Mouse (Mus musculus) spleen, adult 2 months (tissue): Measurements from ENCODE around the gene Cdh13. TPM values are rescaled to one million over a fixed set of nuclear protein-coding genes. Genes with fewer than 3 reads are reported as not detected.

ENCODE experiments used
- DNase-seq, 2 experiments: peaks; one replicate each; pipeline versions ENCODE4 v3.0.0 to v3.0.0-alpha.2; 2012 to 2021; ENCODE audit warnings: low spot score in 2 of 2, low read depth in 1 of 2
- H3K27ac ChIP-seq: fragments of 200-500 bp; 2 replicates; pipeline ENCODE4 v1.5.1; 2012; ENCODE audit warnings: low read length, inconsistent platforms; ENCODE audit not compliant: insufficient read depth
- H3K27me3 ChIP-seq: fragments of 200-500 bp; 2 replicates; pipeline ENCODE4 v1.6.1; 2012; ENCODE audit warnings: mild to moderate bottlenecking, moderate library complexity, low read length, inconsistent platforms; ENCODE audit not compliant: control insufficient read depth, insufficient read depth
- H3K36me3 ChIP-seq: fragments of 200-500 bp; 2 replicates; pipeline ENCODE4 v1.6.1; 2012; ENCODE audit warnings: mild to moderate bottlenecking, low read length, inconsistent platforms; ENCODE audit not compliant: control insufficient read depth, insufficient read depth
- H3K4me1 ChIP-seq: fragments of 200-500 bp; 2 replicates; pipeline ENCODE4 v1.6.1; 2011; ENCODE audit warnings: inconsistent platforms; ENCODE audit not compliant: control insufficient read depth, insufficient read depth, insufficient read length
- H3K4me3 ChIP-seq: fragments of 200-500 bp; 2 replicates; pipeline ENCODE4 v1.5.1; 2011; ENCODE audit warnings: mild to moderate bottlenecking, inconsistent platforms; ENCODE audit not compliant: insufficient read depth, insufficient read length; ENCODE audit errors: extremely low read depth
- CTCF ChIP-seq: fragments of 200-500 bp; IDR thresholded peaks from 2 replicates; pipeline ENCODE4 v1.5.1; 2011; ENCODE audit warnings: mild to moderate bottlenecking, inconsistent platforms; ENCODE audit not compliant: insufficient read depth, insufficient read length, insufficient replicate concordance; ENCODE audit errors: extremely low read depth
- POLR2A ChIP-seq: fragments of 200-500 bp; IDR thresholded peaks from 2 replicates; pipeline ENCODE4 v1.6.1; 2011; ENCODE audit warnings: low read depth, low read length, inconsistent platforms
- WGBS: fragments of 180-500 bp; shearing (Covaris S2); methylation state at CpG from one replicate; pipeline ENCODE4 v1.1.7; 2018; 5-methylcytosine and 5-hydroxymethylcytosine counted together
- polyA plus RNA-seq: library from polyadenylated mRNA; depleted of rRNA; stranded (reverse); fragments of >200 nt; gene quantifications from 2 replicates; pipeline ENCODE4 v1.2.3, GENCODE M21; 2012

The Cdh13 gene
- polyA plus RNA-seq, 1 experiment: 0.50 TPM

DNA sequence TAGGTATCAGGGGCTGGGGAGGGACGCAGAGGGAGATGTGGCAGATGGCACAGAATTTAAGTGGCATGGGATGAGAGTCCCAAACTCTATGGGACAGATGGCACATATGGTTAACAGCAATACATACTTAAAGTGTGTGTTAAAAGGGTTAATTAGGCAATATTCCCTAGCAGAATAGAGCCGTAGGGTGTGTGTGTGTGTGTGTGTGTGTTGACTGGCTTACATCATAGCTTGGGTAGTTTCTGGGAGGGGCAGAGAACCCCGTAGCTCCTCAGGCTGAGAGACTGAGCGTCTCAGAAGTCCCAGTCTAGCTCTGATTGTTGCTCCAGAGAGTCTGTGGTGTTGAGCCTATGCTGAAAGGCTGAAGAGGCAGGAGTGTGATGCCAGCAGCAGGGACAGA is 20.4 kb upstream of the Cdh13 start:
- TF ChIP-seq POLR2A (no peak), CTCF (no peak)

DNA sequence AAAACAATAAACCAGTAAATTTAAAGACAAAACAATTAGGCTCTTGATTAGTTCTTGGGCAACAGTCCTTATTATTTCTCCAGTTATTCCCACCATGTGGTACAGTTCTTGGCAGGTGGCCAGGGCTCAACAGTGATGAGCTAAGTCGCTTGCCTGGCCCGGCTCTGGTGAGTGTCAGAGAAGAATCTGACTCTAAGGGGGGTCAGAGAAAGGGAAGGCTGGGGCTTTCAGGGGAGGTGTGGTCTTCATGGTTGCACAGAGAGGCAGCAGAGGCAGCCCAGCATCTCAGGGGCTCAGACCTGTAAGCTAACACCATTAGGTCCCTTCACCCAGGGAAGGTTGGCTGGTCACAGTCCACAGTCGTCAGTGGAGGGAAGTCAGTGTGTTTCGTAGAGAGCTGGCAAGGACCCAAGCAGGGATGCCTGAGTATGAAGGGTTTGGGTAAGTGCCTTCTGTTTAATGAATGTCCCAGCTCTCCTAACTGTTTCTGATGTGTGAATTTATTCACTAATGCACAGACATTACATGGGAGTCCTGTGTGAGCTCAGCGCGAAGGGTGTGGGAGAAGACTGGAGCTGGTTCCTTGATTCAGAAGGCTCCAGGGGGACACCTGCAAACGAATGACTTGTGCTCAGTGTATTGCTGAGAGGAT is 12.7 kb upstream of the Cdh13 start:
- WGBS: 62% methylated on average over 7 of the region's 7 CpGs
- DNase-seq: no peak
- TF ChIP-seq POLR2A (no peak), CTCF (no peak)
- Histone ChIP-seq H3K4me1 (no peaks in the 10 kb centered on the region), H3K36me3 (no peaks in the 10 kb centered on the region), H3K27ac (no peak overlapping the region), H3K4me3 (no peak overlapping the region), H3K27me3 (no peaks in the 10 kb centered on the region)

More for the DNA sequence above, 20.4 kb upstream of the Cdh13 start:
- DNase-seq: no peak
- Histone ChIP-seq H3K4me1 (no peaks in the 10 kb centered on the region), H3K36me3 (no peaks in the 10 kb centered on the region), H3K4me3 (no peak overlapping the region), H3K27ac (no peak overlapping the region), H3K27me3 (no peaks in the 10 kb centered on the region)
- WGBS: 64% methylated on average over 4 of the region's 4 CpGs

DNA sequence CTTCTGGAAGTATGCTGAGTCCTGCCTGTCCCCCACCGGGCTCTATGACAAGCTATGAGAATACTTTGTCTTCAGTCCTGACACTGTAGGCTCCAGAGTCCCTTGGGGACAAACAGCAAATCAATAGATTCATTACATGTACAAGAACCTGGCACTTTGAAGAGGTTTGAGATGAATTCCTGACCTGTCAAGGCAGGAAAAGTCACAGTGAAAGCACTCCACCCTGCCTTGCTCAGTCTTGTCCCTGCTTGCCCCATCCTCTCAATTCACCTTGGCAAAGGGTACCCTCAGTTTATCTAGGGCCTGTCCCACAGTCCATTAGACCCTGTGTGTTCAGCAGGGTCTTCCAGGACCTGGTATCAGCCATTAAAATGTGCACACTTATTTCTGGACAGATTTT is 11.0 kb upstream of the Cdh13 start:
- 78% methylated on average over 1 of the region's 1 CpGs for WGBS
- TF ChIP-seq POLR2A (no peak), CTCF (no peak)
- DNase-seq: no peak
- Histone ChIP-seq H3K36me3 (no peaks in the 10 kb centered on the region), H3K27ac (no peak overlapping the region), H3K4me3 (no peak overlapping the region), H3K27me3 (no peaks in the 10 kb centered on the region), H3K4me1 (no peaks in the 10 kb centered on the region)

DNA sequence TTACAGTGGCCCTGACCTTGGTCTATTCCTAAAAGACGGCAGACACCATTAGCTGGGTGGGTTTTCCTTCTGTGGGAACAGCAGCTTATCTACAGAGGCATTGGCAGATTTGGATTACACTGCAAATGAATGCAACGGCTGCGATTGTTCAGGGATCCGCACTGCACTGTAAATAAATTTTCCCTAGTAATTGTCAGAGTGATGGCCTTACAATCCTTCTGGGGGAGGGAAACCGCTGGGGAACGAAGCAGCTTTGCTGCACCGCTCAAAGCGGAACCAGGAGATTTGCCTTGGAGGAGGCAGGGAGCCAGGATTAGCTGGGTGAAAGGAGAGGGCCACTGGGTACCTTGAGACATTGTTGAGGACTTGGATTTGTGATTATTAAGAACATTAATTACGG is 9.3 kb upstream of the Cdh13 start:
- H3K36me3 ChIP-seq: no peaks in the 10 kb centered on the region
- no peak for DNase-seq
- H3K4me1 ChIP-seq: no peaks in the 10 kb centered on the region
- no peaks in the 10 kb centered on the region for H3K27me3 ChIP-seq
- H3K27ac ChIP-seq: no peak overlapping the region
- TF ChIP-seq POLR2A: no peak
- TF ChIP-seq CTCF: no peak
- no peak overlapping the region for H3K4me3 ChIP-seq
- 88% methylated on average over 9 of the region's 9 CpGs for WGBS

DNA sequence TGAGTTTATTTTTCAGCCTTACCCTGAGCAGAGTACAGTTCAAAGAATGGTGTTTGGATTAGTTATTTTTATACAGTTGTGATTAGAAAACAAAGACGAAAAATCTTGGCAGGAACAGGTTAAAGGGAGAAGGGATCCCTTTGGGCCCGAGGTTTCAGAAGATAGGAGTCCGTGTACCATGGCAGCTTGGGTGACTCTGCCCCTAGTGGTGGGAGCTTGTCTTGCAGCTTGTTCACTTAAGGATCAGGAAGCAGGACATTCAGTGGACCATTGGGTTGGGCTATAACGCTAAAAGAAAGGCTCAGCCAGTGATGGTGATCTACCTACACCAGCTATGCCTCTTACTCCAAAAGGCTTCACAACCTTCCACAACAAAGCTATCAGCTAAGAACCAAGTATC is 8.8 kb upstream of the Cdh13 start:
- Histone ChIP-seq H3K4me3 (no peak overlapping the region), H3K27me3 (no peaks in the 10 kb centered on the region), H3K36me3 (no peaks in the 10 kb centered on the region), H3K27ac (no peak overlapping the region), H3K4me1 (no peaks in the 10 kb centered on the region)
- 17% methylated on average over 4 of the region's 4 CpGs for WGBS
- DNase-seq: no peak
- TF ChIP-seq CTCF (no peak), POLR2A (no peak)

DNA sequence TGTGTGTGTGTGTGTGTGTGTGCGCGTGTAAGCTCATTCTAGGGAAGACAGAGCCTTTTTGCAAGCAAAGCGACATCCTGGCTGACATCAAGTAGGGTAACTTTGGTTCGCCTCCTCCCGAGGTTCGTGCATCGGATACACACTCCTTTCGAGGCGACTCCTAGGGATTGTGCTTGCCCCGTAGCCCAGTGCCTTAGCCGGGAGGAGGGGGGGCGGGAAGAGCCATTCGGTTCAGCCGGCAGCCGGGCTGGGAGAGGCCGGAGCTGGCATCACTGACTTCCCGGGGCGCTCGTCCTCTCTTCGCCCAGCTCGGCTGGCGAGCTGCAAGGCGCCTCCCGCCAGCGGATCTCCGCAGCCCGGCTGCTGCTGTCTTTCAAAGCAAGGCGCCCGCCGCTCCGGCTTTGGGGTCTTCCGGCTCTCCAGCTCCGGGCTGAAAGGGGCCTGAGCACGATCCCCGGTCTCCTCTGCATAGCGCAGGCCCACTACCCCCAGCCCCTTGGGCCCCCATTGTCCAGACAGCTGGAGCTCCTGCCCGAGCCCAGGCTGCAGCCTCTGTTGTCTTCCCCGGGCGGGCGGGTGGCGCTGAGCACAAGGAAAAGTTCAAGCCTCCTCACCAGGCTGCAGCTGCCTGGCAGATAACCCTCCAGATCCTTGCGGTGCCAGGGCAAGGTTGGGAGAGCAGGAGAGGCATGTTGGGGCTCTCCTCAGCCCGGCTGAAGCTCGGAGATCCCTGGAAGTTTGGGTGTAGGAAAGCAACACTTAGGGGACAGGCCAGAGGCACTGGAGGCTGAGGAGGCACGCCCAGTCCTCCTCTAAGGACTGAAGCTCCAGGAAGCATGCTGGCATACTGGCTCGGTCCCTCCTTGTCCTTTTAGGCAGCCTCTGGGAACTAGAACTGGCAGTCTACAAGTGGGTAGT is 838 bp downstream of the Cdh13 start:
- no peak for DNase-seq
- Histone ChIP-seq H3K27me3 (no peaks in the 10 kb centered on the region), H3K4me1 (no peaks in the 10 kb centered on the region), H3K27ac (no peak overlapping the region), H3K36me3 (no peaks in the 10 kb centered on the region), H3K4me3 (no peak overlapping the region)
- WGBS: 8% methylated on average over 44 of the region's 46 CpGs
- no peak for TF ChIP-seq CTCF
- TF ChIP-seq POLR2A: no peak
